Mouse (Mus musculus): ENCODE measurements around the gene Gabrr3.

GRCm38 (mm10) chr16:59407032-59407431 lies at the start of gene Gabrr3:
- TF ChIP-seq CTCF (IDR thresholded peaks at IDR 0.05; ENCODE audit: control insufficient read depth, insufficient read depth, insufficient read length) = no peak
- TF ChIP-seq FOSL1 (IDR thresholded peaks at IDR 0.05; ENCODE audit: insufficient read depth, low read length, poor library complexity, severe bottlenecking) = no peak
- no peak for TF ChIP-seq MAX (IDR thresholded peaks at IDR 0.05)
- no peak for TF ChIP-seq USF1 (IDR thresholded peaks at IDR 0.05; ENCODE audit: low read depth)
- TF ChIP-seq CEBPB (IDR thresholded peaks at IDR 0.05; ENCODE audit: low read depth) = no peak
- no peak for TF ChIP-seq MYOD1 (IDR thresholded peaks at IDR 0.05; ENCODE audit: control insufficient read depth, insufficient read length, low read depth)

All from C2C12 (cell line).